Mouse (Mus musculus) liver, adult 2 months (tissue): Measurements from ENCODE around the gene Lrrc71. TPM values are rescaled to one million over a fixed set of nuclear protein-coding genes. Genes with fewer than 3 reads are reported as not detected.

Experiments used
- DNase-seq: peaks from one replicate; pipeline ENCODE4 v3.0.0-alpha.2; 2011; ENCODE audit warnings: low read depth, low spot score; ENCODE audit errors: extremely low read depth
- H3K27ac ChIP-seq: fragments of 200-500 bp; replicated peaks from 2 replicates; pipeline ENCODE4 v1.5.1; 2012; ENCODE audit warnings: low read depth, mild to moderate bottlenecking, control low read depth, inconsistent platforms, low read length; ENCODE audit not compliant: insufficient read depth
- H3K27me3 ChIP-seq: fragments of 200-500 bp; 2 replicates; pipeline ENCODE4 v1.6.1; 2012; ENCODE audit warnings: mild to moderate bottlenecking, moderate library complexity, low read length, inconsistent platforms; ENCODE audit not compliant: control insufficient read depth, insufficient read depth
- H3K36me3 ChIP-seq: fragments of 200-500 bp; 2 replicates; pipeline ENCODE4 v1.6.1; 2012; ENCODE audit warnings: low read length, inconsistent platforms; ENCODE audit not compliant: control insufficient read depth, insufficient read depth
- H3K4me1 ChIP-seq: fragments of 200-500 bp; 2 replicates; pipeline ENCODE4 v1.6.1; 2011; ENCODE audit warnings: low read length; ENCODE audit not compliant: control insufficient read depth, insufficient read depth
- H3K4me3 ChIP-seq: fragments of 200-500 bp; 2 replicates; pipeline ENCODE4 v1.5.1; 2011; ENCODE audit warnings: low read depth, mild to moderate bottlenecking, control low read depth, low read length, moderate library complexity; ENCODE audit not compliant: insufficient read depth
- H3K79me2 ChIP-seq: fragments of 200-500 bp; 2 replicates; pipeline ENCODE4 v1.6.1; 2012; ENCODE audit warnings: inconsistent platforms, mild to moderate bottlenecking, low read length, moderate library complexity; ENCODE audit not compliant: control insufficient read depth, insufficient read depth
- H3K9ac ChIP-seq: fragments of 200-500 bp; 2 replicates; pipeline ENCODE4 v1.6.1; 2012; ENCODE audit warnings: low read depth, mild to moderate bottlenecking, control low read depth, inconsistent platforms, low read length
- CTCF ChIP-seq: fragments of 200-500 bp; IDR thresholded peaks from 2 replicates; pipeline ENCODE4 v1.5.1; 2011; ENCODE audit warnings: low read depth, low read length, control low read depth
- POLR2A ChIP-seq: fragments of 200-500 bp; IDR thresholded peaks from 2 replicates; pipeline ENCODE4 v1.6.1; 2011; ENCODE audit warnings: low read length, control low read depth; ENCODE audit not compliant: insufficient read depth; ENCODE audit errors: extremely low read depth
- WGBS: fragments of 180-500 bp; shearing (Covaris S2); methylation state at CpG from one replicate; pipeline ENCODE4 v1.1.7; 2018; 5-methylcytosine and 5-hydroxymethylcytosine counted together
- polyA plus RNA-seq: library from polyadenylated mRNA; depleted of rRNA; stranded (reverse); fragments of >200 nt; gene quantifications from 2 replicates; pipeline ENCODE4 v1.2.3, GENCODE M21; 2012; rRNA removed
- total RNA-seq: library from RNA; depleted of rRNA; stranded (reverse); fragments of >200 nt; gene quantifications from 2 replicates; pipeline ENCODE4 v1.2.3, GENCODE M21; 2014; rRNA removed

Gene Lrrc71
- total RNA-seq (under 0.01 and 0.07 TPM in 2 replicates), polyA plus RNA-seq (0.04 and 0.06 TPM in 2 replicates)

DNA sequence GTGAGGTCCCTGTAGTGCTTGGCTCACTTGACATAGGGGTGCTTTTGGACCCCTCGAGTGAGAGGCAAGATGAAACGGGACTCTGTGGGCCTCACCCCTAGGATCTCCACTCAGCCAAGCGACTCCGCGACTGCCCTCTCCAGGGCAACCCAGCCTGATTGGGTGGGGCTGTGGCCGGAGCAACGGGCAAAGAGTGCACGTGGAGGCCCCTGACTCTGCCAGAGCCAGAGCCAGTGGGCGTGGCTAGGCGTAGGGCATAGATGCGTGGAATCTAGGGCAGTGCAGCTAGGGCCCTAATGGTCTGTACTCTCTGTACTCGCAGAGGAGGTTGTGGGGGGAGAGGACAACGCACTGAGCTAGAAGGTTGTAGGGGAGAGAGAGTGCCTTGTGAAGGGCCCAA, at the start of gene Lrrc71:
Gene Lrrc71, minus strand, starts transcription at position 195 of the 400 bp plus-strand sequence.
- H3K79me2 ChIP-seq: no peaks in the 10 kb centered on the region
- H3K36me3 ChIP-seq: no peaks in the 10 kb centered on the region
- H3K4me1 ChIP-seq: no peaks in the 10 kb centered on the region
- H3K4me3 ChIP-seq: no peak within 1 kb of the TSS
- no peak within 1 kb of the TSS for H3K9ac ChIP-seq
- TF ChIP-seq POLR2A: no peak
- TF ChIP-seq CTCF: no peak
- no peak for DNase-seq
- no peaks in the 10 kb centered on the region for H3K27me3 ChIP-seq
- no peak within 1 kb of the TSS for H3K27ac ChIP-seq
- WGBS: 39% methylated on average over 13 of the region's 13 CpGs

DNA sequence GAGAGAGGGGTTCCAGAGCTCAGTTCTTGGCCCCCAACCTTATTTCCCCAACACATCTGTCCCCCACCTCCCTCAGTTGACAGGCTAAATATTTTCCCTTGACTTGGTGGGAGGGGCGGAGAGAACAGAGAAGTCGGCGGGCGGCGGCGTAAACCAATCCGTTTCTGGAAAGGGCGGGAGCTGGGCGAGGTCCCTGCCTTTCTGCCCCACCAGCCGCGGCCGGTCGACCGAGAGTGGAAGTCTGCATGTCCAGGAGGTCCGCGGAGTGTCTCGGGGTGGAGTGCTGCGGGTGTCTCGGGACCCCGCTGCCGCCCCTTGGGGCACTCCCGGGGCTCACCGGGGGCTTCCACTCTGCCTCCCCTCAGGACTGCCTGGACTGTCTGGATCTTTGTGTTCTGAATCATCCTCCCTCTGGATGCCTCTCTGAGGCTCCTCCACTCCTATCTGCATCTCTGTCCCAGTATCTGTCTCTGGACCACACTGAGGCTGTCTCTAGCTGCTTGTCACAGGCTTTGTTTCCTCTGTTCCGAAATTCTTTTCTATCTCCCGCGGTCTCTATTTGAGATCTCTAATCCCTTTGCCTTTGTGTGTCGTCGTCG, 48.4 kb upstream of the Lrrc71 start, which contains the start of gene Insrr:
Gene Insrr, plus strand, starts transcription at position 216 of the 599 bp plus-strand sequence.
- Histone ChIP-seq H3K27me3 (peaks cover 13% of the 10 kb centered on the region), H3K4me1 (peaks cover 6% of the 10 kb centered on the region; the same call in 1 of the 2 replicates), H3K9ac (no peak within 1 kb of the TSS), H3K4me3 (peak within 1 kb of the TSS; percentile 15; the same call in 1 of the 2 replicates), H3K36me3 (no peaks in the 10 kb centered on the region), H3K79me2 (no peaks in the 10 kb centered on the region), H3K27ac (no peak within 1 kb of the TSS)
- WGBS: 7% methylated on average over 29 of the region's 29 CpGs
- DNase-seq: no peak
- TF ChIP-seq POLR2A (no peak), CTCF (no peak)

DNA sequence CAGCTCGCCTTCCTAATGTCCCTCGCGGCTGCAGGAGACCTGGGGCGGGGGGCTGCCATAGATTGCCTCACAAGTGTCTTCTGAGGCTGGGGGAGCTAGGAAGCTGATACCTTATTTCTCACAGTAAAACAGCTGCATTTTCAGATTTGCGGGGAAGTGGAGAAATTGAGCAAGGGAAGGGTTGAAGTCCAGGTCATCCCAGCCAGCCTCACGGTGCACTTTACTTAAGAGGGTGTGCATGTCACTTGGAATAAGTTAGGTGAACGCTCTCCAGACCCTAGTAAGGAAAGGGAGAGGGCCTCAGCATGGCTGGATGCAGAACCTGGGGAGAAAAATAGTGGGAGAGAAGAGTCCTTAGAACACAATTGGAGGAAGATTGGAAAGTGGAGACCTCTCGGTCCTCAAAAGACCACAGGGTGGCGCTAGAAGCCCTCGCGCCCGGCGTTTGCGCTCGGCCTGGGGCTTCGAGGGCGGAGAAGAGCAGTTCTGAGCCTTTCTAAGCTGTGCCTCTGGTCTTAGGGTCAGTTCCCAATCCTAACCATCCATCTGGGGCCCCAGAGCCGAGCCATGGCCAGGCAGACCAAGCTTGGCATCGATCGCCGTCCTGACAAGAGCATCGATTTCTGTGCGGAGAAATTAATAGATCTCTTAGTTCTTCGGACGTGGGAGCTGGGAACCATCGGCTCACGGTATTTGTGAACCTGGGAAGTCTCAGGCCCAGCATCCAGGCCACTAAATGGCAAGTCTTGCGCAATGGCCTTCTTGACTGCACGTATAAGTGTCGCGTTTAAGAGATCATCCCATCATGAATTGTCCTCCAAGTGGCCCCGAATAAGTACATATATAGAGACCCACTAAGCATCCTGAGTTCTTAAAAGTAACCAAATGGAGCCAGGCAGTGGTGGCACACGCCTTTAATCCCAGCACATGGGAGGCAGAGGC, 47.2 kb upstream of the Lrrc71 start:
- peak; percentile 78 for DNase-seq
- Histone ChIP-seq H3K4me1 (peaks cover 6% of the 10 kb centered on the region; the same call in 1 of the 2 replicates), H3K79me2 (no peaks in the 10 kb centered on the region), H3K36me3 (no peaks in the 10 kb centered on the region), H3K9ac (no peak overlapping the region), H3K4me3 (peak overlapping the region; percentile 15; the same call in 1 of the 2 replicates), H3K27ac (no peak overlapping the region), H3K27me3 (peaks cover 13% of the 10 kb centered on the region)
- no peak for TF ChIP-seq POLR2A
- TF ChIP-seq CTCF: peak; percentile 74
- 13% methylated on average over 33 of the region's 33 CpGs for WGBS

DNA sequence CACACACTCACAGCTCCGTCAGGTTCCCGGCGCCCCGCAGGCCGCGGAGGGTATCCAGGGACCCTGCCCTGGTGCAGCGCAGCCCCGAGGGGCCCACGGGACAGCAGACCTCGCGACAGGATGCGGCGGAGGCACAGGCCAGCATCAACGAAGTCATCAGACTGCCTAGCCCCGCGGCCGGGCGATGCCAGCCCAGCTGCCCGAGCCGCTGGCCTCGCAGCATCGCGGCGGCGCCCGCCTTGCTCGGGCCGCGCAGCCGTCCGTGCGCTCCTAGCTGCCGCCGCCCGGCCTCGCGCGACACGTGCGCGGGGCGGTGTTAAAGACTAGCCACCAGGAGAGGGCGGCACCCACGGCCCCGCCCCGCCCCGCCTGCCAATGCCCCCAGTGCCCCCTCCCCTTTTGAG, 46.5 kb upstream of the Lrrc71 start, which contains the start of gene Ntrk1:
Gene Ntrk1, minus strand, starts transcription at position 241 of the 404 bp plus-strand sequence.
- DNase-seq: no peak

DNA sequence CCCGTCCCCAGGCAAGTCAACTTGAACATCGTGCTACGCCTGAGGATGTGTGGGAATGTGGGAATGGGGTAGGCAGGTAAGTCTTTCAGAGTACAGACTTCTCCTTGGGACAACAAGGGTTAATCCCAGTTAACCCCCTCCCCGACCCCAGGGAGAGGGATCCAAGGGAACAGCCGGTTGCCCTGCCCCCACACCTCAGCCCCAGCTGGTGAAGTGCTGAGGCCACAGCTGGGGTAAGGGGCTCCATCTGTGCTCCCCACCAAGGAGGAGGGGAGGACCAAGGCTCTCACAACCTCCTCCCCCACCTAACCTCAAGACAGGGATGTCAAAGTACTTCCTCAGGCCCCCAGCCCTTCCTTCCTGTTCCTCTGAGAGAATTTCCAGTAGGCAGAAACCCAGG, 41.3 kb upstream of the Lrrc71 start:
- no peak overlapping the region for H3K27ac ChIP-seq
- no peaks in the 10 kb centered on the region for H3K79me2 ChIP-seq
- no peaks in the 10 kb centered on the region for H3K36me3 ChIP-seq
- peaks cover 6% of the 10 kb centered on the region for H3K27me3 ChIP-seq
- 0 out of 2 replicates have a peak, but pooled peaks cover 3% of the 10 kb centered on the region for H3K4me1 ChIP-seq
- WGBS: 68% methylated on average over 5 of the region's 5 CpGs
- H3K4me3 ChIP-seq: no peak overlapping the region
- TF ChIP-seq POLR2A (no peak), CTCF (no peak)
- DNase-seq: no peak
- H3K9ac ChIP-seq: no peak overlapping the region

More for the DNA sequence above, 46.5 kb upstream of the Lrrc71 start, which contains the start of gene Ntrk1:
- Histone ChIP-seq H3K9ac (peak within 1 kb of the TSS; percentile 10; the same call in 1 of the 2 replicates), H3K4me1 (peaks cover 6% of the 10 kb centered on the region; the same call in 1 of the 2 replicates), H3K27ac (no peak within 1 kb of the TSS), H3K36me3 (no peaks in the 10 kb centered on the region), H3K4me3 (peak within 1 kb of the TSS; percentile 15; the same call in 1 of the 2 replicates), H3K27me3 (peaks cover 13% of the 10 kb centered on the region), H3K79me2 (no peaks in the 10 kb centered on the region)
- TF ChIP-seq POLR2A (no peak), CTCF (no peak)
- WGBS: 2% methylated on average over 47 of the region's 47 CpGs
